Mouse (Mus musculus) heart, embryonic 16.5 days (tissue): Measurements from ENCODE around the gene Ube2j2. TPM values are rescaled to one million over a fixed set of nuclear protein-coding genes. Genes with fewer than 3 reads are reported as not detected.
A peak's percentile ranks its signal among the peaks of the same experiment; 100 is the strongest.

Source experiments
- ATAC-seq: fragments of 200-750 bp; cut with Nextera tagmentation; replicated peaks from 2 replicates; pipeline ENCODE4 v1.8.0; 2017; ENCODE audit warnings: moderate number of reproducible peaks; ENCODE audit not compliant: insufficient read depth, low FRiP score; ENCODE audit errors: extremely low read depth
- H3K27ac ChIP-seq: fragments of 300-500 bp; sonication (generic); 2 replicates; pipeline ENCODE4 v1.5.1; 2014; ENCODE audit warnings: mild to moderate bottlenecking, low read length, control low read depth, moderate library complexity
- H3K27me3 ChIP-seq: fragments of 300-500 bp; sonication (generic); 2 replicates; pipeline ENCODE4 v1.6.1; 2014; ENCODE audit warnings: low read length, mixed read lengths; ENCODE audit not compliant: control insufficient read depth, insufficient read depth
- H3K36me3 ChIP-seq: fragments of 300-500 bp; sonication (generic); 2 replicates; pipeline ENCODE4 v1.6.1; 2014; ENCODE audit not compliant: control insufficient read depth, insufficient read depth
- H3K4me1 ChIP-seq: fragments of 300-500 bp; sonication (generic); 2 replicates; pipeline ENCODE4 v1.6.1; 2014; ENCODE audit warnings: low read length, mixed read lengths; ENCODE audit not compliant: control insufficient read depth, insufficient read depth
- H3K4me2 ChIP-seq: fragments of 300-500 bp; sonication (generic); 2 replicates; pipeline ENCODE4 v1.6.1; 2014; ENCODE audit warnings: low read depth, mild to moderate bottlenecking, control low read depth, low read length
- H3K4me3 ChIP-seq: fragments of 300-500 bp; sonication (generic); 2 replicates; pipeline ENCODE4 v1.5.1; 2014; ENCODE audit warnings: mild to moderate bottlenecking, control low read depth, low read length
- H3K9ac ChIP-seq: fragments of 300-500 bp; sonication (generic); 2 replicates; pipeline ENCODE4 v1.6.1; 2014; ENCODE audit warnings: low read length, control low read depth
- H3K9me3 ChIP-seq: fragments of 300-500 bp; sonication (generic); replicated peaks from 2 replicates; pipeline ENCODE4 v1.6.1; 2016; ENCODE audit warnings: low read length; ENCODE audit not compliant: control insufficient read depth
- WGBS: fragments of 180-500 bp; shearing (Covaris S2); extraction: QIAGEN DNeasy Blood & Tissue Kit; methylation state at CpG from one replicate; pipeline ENCODE4 v1.1.7; 2014; 5-methylcytosine and 5-hydroxymethylcytosine counted together
- polyA plus RNA-seq: library from polyadenylated mRNA; unstranded; fragments of >200 nt; fragmentation: Nextera tagmentation; extraction: Ambion mirVana; gene quantifications from 2 replicates; pipeline ENCODE4 v1.2.1, GENCODE M21; 2015

Gene Ube2j2
- polyA plus RNA-seq, 1 experiment from 2014 or later = 74.9 TPM

DNA sequence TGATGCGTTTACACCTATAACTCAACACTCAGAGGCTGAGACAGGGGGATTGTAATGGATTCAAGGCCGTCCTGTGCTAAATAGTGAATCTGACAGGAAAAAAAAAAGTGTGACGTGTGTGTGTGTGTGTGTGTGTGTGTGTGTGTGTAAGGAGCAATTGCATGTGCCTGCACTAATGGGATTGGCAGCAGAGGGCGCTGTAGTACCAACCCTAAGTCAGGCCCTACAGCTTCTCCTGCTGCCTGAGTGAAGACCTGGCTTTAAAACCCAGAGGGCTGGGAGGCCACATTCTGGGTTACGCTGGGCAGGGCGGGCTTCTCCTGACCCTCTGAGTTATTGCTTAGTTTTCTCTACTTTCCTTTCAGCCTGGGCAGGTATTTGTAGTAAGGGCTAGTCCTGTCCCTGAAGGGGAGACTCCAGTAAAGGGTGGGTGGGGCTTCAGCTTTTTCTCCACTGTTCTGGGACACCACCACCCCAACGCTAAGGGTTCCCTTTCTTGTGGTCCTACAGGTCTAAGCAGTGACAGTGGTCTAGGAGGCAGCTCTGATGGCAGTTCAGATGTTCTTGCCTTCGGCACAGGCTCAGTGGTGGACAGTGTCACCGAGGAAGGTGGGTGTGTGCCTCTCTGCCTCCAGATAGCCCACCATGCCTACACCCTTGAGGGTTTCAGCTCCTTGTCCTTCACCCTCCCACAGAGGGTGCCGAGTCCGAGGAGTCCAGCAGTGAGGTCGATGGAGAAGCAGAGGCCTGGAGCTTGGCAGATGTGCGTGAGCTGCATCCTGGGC, 39.1 kb upstream of the Ube2j2 start:
- Histone ChIP-seq H3K4me3 (no peak overlapping the region), H3K4me2 (no peak overlapping the region), H3K4me1 (peaks cover 11% of the 10 kb centered on the region), H3K9me3 (no peaks in the 10 kb centered on the region), H3K36me3 (peaks cover 28% of the 10 kb centered on the region), H3K9ac (no peak overlapping the region), H3K27ac (no peak overlapping the region), H3K27me3 (no peaks in the 10 kb centered on the region)
- WGBS = 88% methylated on average over 13 of the region's 13 CpGs
- no peak for ATAC-seq

- no peak overlapping the region for H3K4me2 ChIP-seq
- 84% methylated on average over 13 of the region's 13 CpGs for WGBS
- no peaks in the 10 kb centered on the region for H3K27me3 ChIP-seq
- no peak for ATAC-seq
- H3K36me3 ChIP-seq = peaks cover 21% of the 10 kb centered on the region
- peaks cover 11% of the 10 kb centered on the region for H3K4me1 ChIP-seq
- no peak overlapping the region for H3K27ac ChIP-seq
- no peak overlapping the region for H3K9ac ChIP-seq
- no peaks in the 10 kb centered on the region for H3K9me3 ChIP-seq
- no peak overlapping the region for H3K4me3 ChIP-seq
Measured at GRCm38 (mm10) chr4:155905634-155906033, 38.0 kb upstream of the Ube2j2 start.

DNA sequence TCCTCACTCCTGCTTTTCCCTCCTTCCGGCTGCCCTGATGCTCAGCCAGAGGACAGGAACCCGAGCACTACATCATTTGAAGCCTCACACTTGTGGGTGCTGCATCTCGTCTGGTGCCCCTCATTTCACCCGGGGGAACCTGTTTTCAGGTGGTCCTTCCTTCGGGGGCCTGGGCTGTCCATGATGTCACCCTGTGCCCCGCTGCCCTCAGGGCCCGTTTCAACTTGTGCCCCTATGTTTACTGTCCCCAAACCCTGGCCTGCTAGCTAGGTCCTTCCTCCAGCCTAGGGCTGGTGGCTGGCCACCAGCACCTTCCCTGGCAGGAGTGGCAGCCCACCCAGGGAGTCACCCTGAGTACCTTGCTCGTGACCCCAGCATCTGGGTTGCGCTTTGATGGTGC, 37.5 kb upstream of the Ube2j2 start:
- Histone ChIP-seq H3K9me3 (no peaks in the 10 kb centered on the region), H3K4me2 (no peak overlapping the region), H3K9ac (no peak overlapping the region), H3K4me1 (peaks cover 6% of the 10 kb centered on the region), H3K27me3 (no peaks in the 10 kb centered on the region), H3K27ac (no peak overlapping the region), H3K36me3 (peaks cover 21% of the 10 kb centered on the region), H3K4me3 (no peak overlapping the region)
- no peak for ATAC-seq
- 81% methylated on average over 9 of the region's 9 CpGs for WGBS

- no peak overlapping the region for H3K4me2 ChIP-seq
- no peaks in the 10 kb centered on the region for H3K4me1 ChIP-seq
- no peaks in the 10 kb centered on the region for H3K27me3 ChIP-seq
- no peak overlapping the region for H3K27ac ChIP-seq
- no peak overlapping the region for H3K4me3 ChIP-seq
- no peaks in the 10 kb centered on the region for H3K9me3 ChIP-seq
- no peak for ATAC-seq
- no peak overlapping the region for H3K9ac ChIP-seq
- peaks cover 19% of the 10 kb centered on the region for H3K36me3 ChIP-seq
- 67% methylated on average over 11 of the region's 11 CpGs for WGBS
Measured at GRCm38 (mm10) chr4:155907003-155907402, 36.6 kb upstream of the Ube2j2 start.

DNA sequence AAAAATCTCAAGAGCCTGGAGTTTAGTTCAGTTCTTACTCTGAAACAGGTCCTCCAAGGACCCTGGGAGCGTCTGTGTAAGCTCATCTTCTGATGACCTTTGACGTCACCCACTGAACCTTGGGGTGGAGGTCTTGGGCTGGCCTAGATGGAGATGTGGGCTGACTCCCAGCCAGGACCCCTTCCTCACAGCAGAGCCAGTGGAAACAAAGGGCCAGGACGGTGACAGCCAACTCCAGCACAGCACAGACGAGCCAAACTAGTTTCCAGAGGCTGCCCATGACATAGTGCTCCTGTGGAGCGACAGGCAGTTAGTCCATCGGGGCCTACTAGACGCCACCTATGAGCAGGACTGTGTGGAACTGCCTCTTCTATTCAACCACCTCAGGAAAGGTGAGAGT, 35.4 kb upstream of the Ube2j2 start:
- no peak overlapping the region for H3K4me2 ChIP-seq
- H3K36me3 ChIP-seq = peaks cover 13% of the 10 kb centered on the region
- H3K4me1 ChIP-seq = no peaks in the 10 kb centered on the region
- no peak for ATAC-seq
- H3K4me3 ChIP-seq = no peak overlapping the region
- WGBS = 71% methylated on average over 7 of the region's 7 CpGs
- H3K9me3 ChIP-seq = no peaks in the 10 kb centered on the region
- no peak overlapping the region for H3K9ac ChIP-seq
- no peak overlapping the region for H3K27ac ChIP-seq
- no peaks in the 10 kb centered on the region for H3K27me3 ChIP-seq

DNA sequence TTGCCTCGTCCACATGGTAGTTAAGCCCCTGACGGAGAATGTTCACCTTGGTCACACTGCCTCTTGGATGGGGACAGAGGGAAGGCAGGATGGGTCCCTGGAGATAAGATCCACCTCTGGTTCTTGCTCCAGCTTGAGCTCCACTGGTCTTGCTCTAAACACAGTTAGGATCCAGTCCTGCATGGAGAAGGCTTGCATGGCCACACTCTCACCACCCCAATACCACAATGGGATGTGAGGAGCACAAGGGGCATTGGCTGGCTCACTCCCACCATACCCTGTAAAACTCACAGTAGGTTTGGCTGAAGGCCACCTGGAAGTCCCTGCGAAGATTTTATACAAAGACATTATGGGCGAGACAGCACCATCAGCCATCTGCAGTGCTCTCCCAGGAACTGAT, 34.9 kb upstream of the Ube2j2 start:
- H3K4me3 ChIP-seq = no peak overlapping the region
- no peak overlapping the region for H3K4me2 ChIP-seq
- peaks cover 9% of the 10 kb centered on the region for H3K36me3 ChIP-seq
- no peaks in the 10 kb centered on the region for H3K9me3 ChIP-seq
- H3K4me1 ChIP-seq = no peaks in the 10 kb centered on the region
- no peak for ATAC-seq
- WGBS = 88% methylated on average over 4 of the region's 4 CpGs
- no peaks in the 10 kb centered on the region for H3K27me3 ChIP-seq
- no peak overlapping the region for H3K9ac ChIP-seq
- H3K27ac ChIP-seq = no peak overlapping the region

- H3K4me3 ChIP-seq = no peak overlapping the region
- H3K9me3 ChIP-seq = no peaks in the 10 kb centered on the region
- WGBS = 51% methylated on average over 1 of the region's 1 CpGs
- H3K27me3 ChIP-seq = 0 out of 2 replicates have a peak, but pooled peaks cover 5% of the 10 kb centered on the region
- H3K27ac ChIP-seq = no peak overlapping the region
- H3K4me2 ChIP-seq = no peak overlapping the region
- H3K36me3 ChIP-seq = no peaks in the 10 kb centered on the region
- no peak for ATAC-seq
- H3K4me1 ChIP-seq = no peaks in the 10 kb centered on the region
- no peak overlapping the region for H3K9ac ChIP-seq
Measured at GRCm38 (mm10) chr4:155932031-155932430, 11.6 kb upstream of the Ube2j2 start.

DNA sequence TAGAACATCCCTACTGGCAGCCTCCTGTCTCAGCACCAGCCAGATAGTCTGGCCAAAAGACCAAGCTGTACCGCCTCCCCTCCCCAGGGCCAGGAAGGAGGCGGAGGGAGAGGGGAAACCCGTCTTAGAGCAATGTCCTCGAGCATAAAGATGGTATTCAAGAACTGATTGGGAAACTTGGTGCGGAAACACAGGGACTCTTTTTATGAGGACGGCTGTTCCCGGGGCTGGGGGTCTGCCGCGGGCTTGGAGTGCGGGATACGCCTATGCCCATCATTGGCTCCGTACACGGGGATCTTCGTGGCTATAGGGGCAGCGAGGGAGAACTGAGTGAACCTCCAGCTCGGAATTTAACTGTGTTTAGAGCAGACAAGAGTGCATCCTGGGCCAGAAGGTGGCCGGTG, 580 bp upstream of the Ube2j2 start:
- H3K36me3 ChIP-seq = peaks cover under 1% of the 10 kb centered on the region; the same call in 1 of the 2 replicates
- peak overlapping the region; percentile 97 for H3K9ac ChIP-seq
- peak overlapping the region; percentile 97 for H3K4me3 ChIP-seq
- peak overlapping the region; percentile 81 for H3K4me2 ChIP-seq
- ATAC-seq = peak; percentile 16
- H3K4me1 ChIP-seq = peaks cover 16% of the 10 kb centered on the region
- WGBS = 2% methylated on average over 17 of the region's 17 CpGs
- H3K9me3 ChIP-seq = no peaks in the 10 kb centered on the region
- no peaks in the 10 kb centered on the region for H3K27me3 ChIP-seq
- peak overlapping the region; percentile 89 for H3K27ac ChIP-seq

GRCm38 (mm10) chr4:155944271-155944670, 640 bp downstream of the Ube2j2 start:
- no peaks in the 10 kb centered on the region for H3K27me3 ChIP-seq
- peaks cover 9% of the 10 kb centered on the region for H3K36me3 ChIP-seq
- H3K9me3 ChIP-seq = no peaks in the 10 kb centered on the region
- WGBS = under 1% methylated on average over 17 of the region's 17 CpGs
- H3K27ac ChIP-seq = peak overlapping the region; percentile 71
- H3K4me3 ChIP-seq = peak overlapping the region; percentile 97
- H3K4me2 ChIP-seq = peak overlapping the region; percentile 99
- peaks cover 16% of the 10 kb centered on the region for H3K4me1 ChIP-seq
- no peak for ATAC-seq
- peak overlapping the region; percentile 97 for H3K9ac ChIP-seq
